Mouse (Mus musculus) kidney, adult 8-10 months (tissue): ENCODE measurements at regions not wholly inside any gene's neighbourhood (a gene's known extent, or its start where the extent isn't known, plus 50 kb on each side); places are given as distances from the start of the nearest gene placed in this dataset.

ENCODE experiments used
- DNase-seq, 2 experiments: peaks; one replicate each; pipeline ENCODE4 v3.0.0; 2022

DNA sequence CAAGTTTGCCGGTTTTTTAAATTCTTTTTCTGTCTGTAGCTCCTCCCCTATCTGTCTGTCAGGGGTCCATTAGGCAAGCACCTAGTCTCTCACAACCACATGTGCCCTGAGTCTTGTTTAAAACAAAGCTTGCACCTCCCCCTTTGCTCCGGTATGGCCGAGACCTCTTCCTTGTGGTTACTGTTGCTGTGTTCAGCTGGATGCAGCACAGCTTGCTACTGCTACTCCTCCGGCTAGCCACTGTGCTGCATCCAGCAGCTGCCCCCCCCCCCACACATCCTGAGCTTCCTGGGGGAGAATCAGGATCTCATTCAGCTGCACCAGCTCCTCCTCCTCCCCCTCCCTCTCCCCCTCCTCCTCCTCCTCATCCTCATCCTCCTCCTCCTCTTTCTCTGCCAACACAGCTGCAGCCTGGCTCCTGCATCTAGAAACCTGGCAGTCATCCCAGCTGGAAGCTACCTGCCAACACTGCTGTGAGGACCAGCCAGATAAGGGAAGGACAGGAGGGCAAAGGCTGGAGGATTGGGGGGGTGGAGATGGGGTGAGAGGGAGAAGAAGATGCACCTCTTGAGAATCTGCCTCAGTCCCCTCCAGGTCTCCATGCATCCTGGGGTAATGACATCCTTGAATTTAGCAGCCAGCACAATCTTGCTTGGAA, 114.8 kb upstream of the Tmem260 start:
- DNase-seq, result peak; percentile 12 to 18

- DNase-seq, result no peak
These were observed 114.3 kb upstream of the Tmem260 start for GRCm38 (mm10) chr14:48331623-48332000.

GRCm38 (mm10) chr14:48332193-48332592, 113.7 kb upstream of the Tmem260 start:
- peak; percentile 37 to 54 for DNase-seq

DNA sequence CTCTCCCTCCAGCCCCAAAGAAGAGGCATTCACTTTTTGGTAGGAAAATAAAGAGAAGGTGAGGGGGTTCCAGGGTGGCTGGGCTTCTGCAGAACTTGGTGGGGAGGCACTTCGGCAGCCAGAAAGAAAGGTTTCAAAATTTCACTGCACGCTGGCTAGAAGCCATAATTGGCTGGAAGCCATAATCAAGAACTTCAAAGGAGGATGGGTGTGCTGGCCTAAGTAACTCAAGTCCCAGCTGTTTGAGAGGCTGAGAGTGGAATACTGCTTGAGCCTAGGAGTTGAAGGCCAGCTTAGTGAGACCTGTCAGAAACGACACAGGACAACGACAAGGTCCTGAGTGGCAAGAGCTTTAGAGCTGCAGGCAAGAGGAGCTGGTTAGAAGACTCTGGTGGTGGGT, 113.3 kb upstream of the Tmem260 start:
- DNase-seq, result peak; percentile 2 to 16

- DNase-seq, result no peak
These were observed 111.7 kb upstream of the Tmem260 start for GRCm38 (mm10) chr14:48334106-48334809.

DNA sequence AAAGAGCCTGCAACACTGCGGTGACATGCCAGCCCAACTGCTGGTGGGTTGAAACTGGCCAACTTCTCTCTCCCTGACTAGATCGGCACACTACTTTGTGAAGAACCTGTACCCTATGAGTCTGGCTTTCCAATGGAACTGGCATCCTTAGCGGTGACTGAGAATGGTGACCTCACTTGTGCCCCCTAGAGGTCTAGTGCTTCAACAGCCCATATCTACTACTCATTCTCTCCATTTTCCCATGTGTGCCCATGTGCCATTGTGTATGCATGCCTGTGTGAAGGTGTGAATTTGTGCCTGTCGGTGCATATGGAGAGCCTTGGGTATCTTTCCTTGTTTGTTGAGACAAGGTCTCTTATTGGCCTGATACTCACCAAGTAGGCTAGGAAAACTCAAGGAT, 106.5 kb upstream of the Tmem260 start:
- no peak for DNase-seq

- no peak for DNase-seq
These were observed 103.0 kb upstream of the Tmem260 start for GRCm38 (mm10) chr14:48342944-48343343.

- no peak for DNase-seq
These were observed 100.0 kb upstream of the Tmem260 start for GRCm38 (mm10) chr14:48345956-48346355.

DNA sequence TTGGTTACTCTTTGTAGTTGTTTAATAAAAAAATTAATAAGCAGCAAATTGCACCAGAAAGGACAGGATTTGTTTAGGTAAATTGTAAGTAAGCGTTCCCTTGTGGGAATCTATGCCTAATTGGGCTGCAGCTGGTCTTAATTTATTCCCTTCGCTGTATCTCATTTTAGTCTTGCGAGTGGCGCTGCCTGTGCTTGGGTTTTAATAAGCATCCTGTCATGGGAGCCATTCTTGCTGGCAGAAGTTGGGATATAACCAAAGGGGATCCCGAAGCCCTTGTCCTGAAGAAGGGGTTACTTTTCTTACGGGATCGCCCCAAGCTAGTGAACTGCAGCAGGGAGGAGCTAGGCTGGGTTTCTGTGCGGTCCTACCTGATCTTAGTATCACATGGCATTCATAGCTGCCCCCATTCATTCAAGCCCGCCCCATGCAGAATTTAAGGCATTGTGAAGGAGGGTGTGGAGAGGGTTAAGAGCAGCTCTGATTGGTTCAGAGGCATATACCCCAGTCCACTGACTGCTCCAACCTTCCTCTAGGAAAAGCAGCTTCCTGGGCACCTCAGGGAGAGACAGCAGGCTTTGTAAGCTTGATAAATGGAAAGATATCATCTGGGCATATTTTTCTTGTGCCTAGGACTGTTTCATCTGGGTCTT, 96.4 kb upstream of the Tmem260 start:
- no peak for DNase-seq

- no peak for DNase-seq
These were observed 94.3 kb upstream of the Tmem260 start for GRCm38 (mm10) chr14:48351652-48352051.

- DNase-seq, result no peak
These were observed 93.1 kb upstream of the Tmem260 start for GRCm38 (mm10) chr14:48352825-48353224.

- no peak for DNase-seq
These were observed 91.7 kb upstream of the Tmem260 start for GRCm38 (mm10) chr14:48354176-48354575.

DNA sequence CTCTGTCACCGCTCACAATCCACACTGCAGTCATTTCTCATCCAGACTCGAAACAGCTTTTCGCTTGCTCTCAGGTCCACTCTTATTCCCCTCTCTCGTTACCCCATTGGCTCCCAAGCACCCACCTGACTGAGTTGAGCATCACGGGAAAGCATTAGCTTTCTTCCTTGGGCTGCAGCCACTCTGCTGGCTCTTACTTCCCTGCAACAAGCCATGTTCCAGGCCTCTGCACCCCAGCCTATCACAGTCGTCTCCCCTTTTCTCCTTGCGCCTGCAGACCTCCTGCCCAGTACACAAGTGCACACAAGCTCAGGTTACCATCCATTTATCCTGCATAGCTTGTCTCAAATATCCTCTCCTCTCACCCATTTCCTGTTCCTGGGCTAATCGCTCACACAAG, 88.5 kb upstream of the Tmem260 start:
- no peak for DNase-seq

DNA sequence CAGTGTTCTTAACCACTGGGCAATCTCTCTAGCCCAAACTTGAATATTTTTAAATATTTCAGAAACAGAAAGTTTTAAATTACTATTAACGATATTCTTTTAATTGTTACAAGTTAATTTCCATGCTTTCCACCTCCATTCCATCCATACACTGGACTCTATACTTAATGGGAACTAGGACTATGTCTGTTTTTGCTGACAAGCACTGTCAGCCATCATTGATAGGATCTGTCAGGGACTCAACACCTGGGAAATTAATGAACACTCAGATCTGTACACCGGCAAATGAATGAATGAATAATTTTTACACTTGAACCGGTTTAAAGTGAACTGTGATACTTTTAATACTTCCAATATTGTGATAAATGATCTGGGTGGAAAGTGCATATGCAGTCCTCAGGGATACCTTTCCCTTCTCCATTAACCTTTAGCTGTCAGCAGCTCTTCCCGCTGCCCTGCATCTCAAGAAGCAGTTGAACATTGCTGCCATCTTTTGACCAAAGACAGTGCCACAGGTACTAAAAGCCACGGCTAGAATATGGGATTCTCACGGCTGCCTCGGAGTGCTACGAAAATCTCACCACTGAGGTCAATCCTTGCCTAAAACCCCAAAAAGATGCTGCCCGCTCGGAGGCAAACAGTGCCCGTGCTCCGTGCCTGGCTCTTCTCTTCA, 87.3 kb upstream of the Tmem260 start:
- DNase-seq, result peak; percentile 6 to 38

DNA sequence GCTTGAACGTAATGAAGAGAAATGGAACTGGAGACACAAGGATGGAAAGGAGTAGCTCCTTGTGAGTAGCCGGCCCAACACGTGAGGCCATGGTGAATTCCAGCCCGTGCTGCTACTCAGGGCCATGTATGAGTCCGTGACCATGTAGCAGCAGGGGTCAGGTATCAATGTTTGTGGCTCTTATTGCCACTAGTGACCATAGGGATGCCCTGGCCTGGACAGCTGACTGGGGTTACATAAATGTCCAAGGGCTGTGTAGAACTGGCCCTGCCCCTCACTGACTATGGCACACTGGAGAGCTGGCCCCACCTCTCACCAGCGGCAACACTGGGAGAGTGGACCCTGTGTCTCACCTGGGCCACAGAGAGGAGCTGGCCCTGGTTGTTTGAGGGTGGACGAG, 84.1 kb upstream of the Tmem260 start:
- DNase-seq, result no peak

- peak; percentile 60 to 85 for DNase-seq
These were observed 78.9 kb upstream of the Tmem260 start for GRCm38 (mm10) chr14:48367006-48367405.

DNA sequence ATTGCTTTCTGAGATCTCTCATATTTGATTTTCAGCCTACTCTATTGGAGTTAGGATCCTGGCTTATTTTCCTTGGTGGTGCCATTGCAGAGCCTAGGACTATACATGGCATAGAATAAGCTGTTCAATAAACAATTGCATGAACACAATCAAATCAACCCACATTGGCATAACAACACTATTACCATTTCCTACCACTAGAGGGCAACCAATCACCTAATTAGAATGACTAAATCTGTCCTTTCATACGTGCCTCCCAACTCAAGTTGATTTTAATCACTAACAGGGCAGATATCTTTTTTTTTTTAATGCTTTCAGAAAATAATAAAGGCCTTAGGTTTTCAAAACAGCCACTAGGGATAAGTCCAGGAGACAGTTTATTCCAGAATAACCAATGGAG, 75.6 kb upstream of the Tmem260 start:
- DNase-seq, result peak in 1 of 2 experiments; percentile 27

- no peak for DNase-seq
These were observed 74.2 kb upstream of the Tmem260 start for GRCm38 (mm10) chr14:48371766-48372165.

DNA sequence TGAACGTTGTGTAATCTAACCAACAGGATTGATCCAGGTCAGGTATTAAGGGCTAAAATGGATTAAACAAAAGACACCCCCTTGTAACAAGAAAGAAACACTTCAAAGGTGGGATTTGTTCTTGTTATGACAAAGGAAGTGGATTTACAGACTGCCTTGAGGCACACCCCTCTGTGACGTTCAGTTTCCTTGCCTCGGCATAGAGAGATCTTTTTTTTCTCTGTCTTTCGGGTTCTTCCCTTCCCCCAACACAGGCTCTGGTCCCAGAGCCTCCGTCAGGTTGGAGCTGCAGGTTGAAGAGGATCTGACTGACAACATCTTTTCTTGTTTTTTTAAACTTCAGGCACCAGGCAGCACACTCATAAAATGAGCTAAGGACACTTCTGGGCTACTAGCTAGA, 69.8 kb upstream of the Tmem260 start:
- no peak for DNase-seq
